Mouse (Mus musculus) central nervous system, embryonic 18 days (tissue): ENCODE results near the gene Ankrd7. TPM values are rescaled to one million over a fixed set of nuclear protein-coding genes. Genes with fewer than 3 reads are reported as not detected.

ENCODE experiments used
- polyA plus RNA-seq: library from polyadenylated mRNA; depleted of rRNA; stranded (reverse); fragments of >200 nt; gene quantifications from 2 replicates; pipeline ENCODE4 v1.2.3, GENCODE M21; 2012; rRNA removed

Gene Ankrd7
- 0.11 TPM in 1 of 2 replicates, not detected in the other for polyA plus RNA-seq

GRCm38 (mm10) chr6:18866018-18866417 is at the start of gene Ankrd7:
Gene Ankrd7, plus strand, starts transcription at chr6:18866318.

GRCm38 (mm10) chr6:18848051-18848701 is 17.9 kb upstream of the Ankrd7 start, which contains the start of gene Lsm8:
Gene Lsm8, plus strand, starts transcription at chr6:18848579.

Other genes starting within 250 kb of the Ankrd7 start
- 77.2 and 83.7 TPM in 2 replicates for gene Lsm8, start 17.7 kb upstream of the Ankrd7 start, polyA plus RNA-seq